Comparison of ENCODE assay signal across 7 mouse cellular contexts in genomic region chr5:30768598-30768997, GRCm38 (mm10). TPM values are rescaled to one million over a fixed set of nuclear protein-coding genes. Genes with fewer than 3 reads are reported as not detected.
A peak's percentile ranks its signal among the peaks of the same experiment; 100 is the strongest.
DNase-seq lines count a peak whose midpoint lies in the region; TF ChIP-seq lines count a peak whose summit lies in the region.

No protein-coding gene starts in this region.

- H3K4me1 ChIP-seq in kidney, adult 2 months (ENCODE audit: control insufficient read depth, insufficient read depth, low read length) = no peaks in the 10 kb centered on the region

- H3K4me3 ChIP-seq in kidney, adult 2 months (ENCODE audit: insufficient read depth, low read depth, low read length) = no peak overlapping the region

- 17% methylated on average over 9 of the region's 9 CpGs for WGBS in kidney, adult 2 months

- H3K27me3 ChIP-seq in kidney, adult 2 months (replicated peaks; ENCODE audit: control insufficient read depth, insufficient read depth, low read length) = no peaks in the 10 kb centered on the region

- peak; percentile 42 for DNase-seq in MN1 (ENCODE audit: low spot score)
- peak; percentile 78 for DNase-seq in adrenal gland, postnatal 25 days
- DNase-seq in heart, adult 8-10 months (ENCODE audit: low spot score) = peak; percentile 33
- DNase-seq in kidney, adult 2 months = peak; percentile 60
- peak; percentile 92 for DNase-seq in lung, postnatal 36 days
- DNase-seq in layer of hippocampus, postnatal 36 days = no peak
- DNase-seq in spleen, postnatal 4 days (ENCODE audit: low spot score in 2 of 2) = no peak

- TF ChIP-seq CTCF in kidney, adult 2 months (conservative IDR thresholded peaks at IDR 0.05; ENCODE audit: insufficient read depth, insufficient read length, low read depth, low read length) = no peak

- TF ChIP-seq POLR2A in kidney, adult 2 months (IDR thresholded peaks at IDR 0.05; ENCODE audit: low read depth, low read length) = no peak

- H3K27ac ChIP-seq in kidney, adult 2 months (ENCODE audit: insufficient read depth, low read depth, low read length) = no peak overlapping the region

- no peaks in the 10 kb centered on the region for H3K36me3 ChIP-seq in kidney, adult 2 months (ENCODE audit: control insufficient read depth, insufficient read depth, low read length)

RNA-seq across cellular contexts. Expression of gene Mapre3, which starts 45.8 kb away (rescaled TPM):
- 51.8 and 62.9 TPM in 2 replicates for total RNA-seq in adrenal gland, postnatal 25 days (2021)
- 10 to 100 TPM; 43.1 to 48.3 (median 44.5) TPM for total RNA-seq in heart, adult 8-10 months (2022)
- polyA plus RNA-seq in kidney, adult 2 months (2012; rRNA removed) = 44.3 and 45.3 TPM in 2 replicates
- total RNA-seq in layer of hippocampus, postnatal 36 days (2021) = 100 to 1,000 TPM; 239 to 251 TPM

RNA-seq across cellular contexts. Expression of gene Dpysl5, which starts 57.2 kb away (rescaled TPM):
- 0.57 and 1.3 TPM in 2 replicates for total RNA-seq in adrenal gland, postnatal 25 days (2021)
- 1 to 10 TPM in 2 of 4 experiments, under 1 TPM in 2; 0.57 to 1.4 (median 0.91) TPM for total RNA-seq in heart, adult 8-10 months (2022)
- 0.54 and 0.58 TPM in 2 replicates for polyA plus RNA-seq in kidney, adult 2 months (2012; rRNA removed)
- 10 to 100 TPM; 35.6 to 40.2 TPM for total RNA-seq in layer of hippocampus, postnatal 36 days (2021)

Comparison
In these comparisons a context has a peak if more than half of its experiments do, and no peak if none do; other contexts are left out.
1. DNase-seq: peak in MN1 (single experiment), adrenal gland, postnatal 25 days (single experiment), heart, adult 8-10 months (single experiment), kidney, adult 2 months (single experiment) and lung, postnatal 36 days (single experiment); none in layer of hippocampus, postnatal 36 days (0 of 2) and spleen, postnatal 4 days (0 of 2).
2. RNA of gene Dpysl5, which starts 57.2 kb away (total RNA-seq): 35.6 to 40.2 TPM in layer of hippocampus, postnatal 36 days; 0.57 to 1.3 TPM in adrenal gland, postnatal 25 days and 0.57 to 1.4 TPM in heart, adult 8-10 months; every median in the first group is over 10 times any median in the second.